Mouse (Mus musculus): ENCODE measurements around the gene Slc35b4. TPM values are rescaled to one million over a fixed set of nuclear protein-coding genes. Genes with fewer than 3 reads are reported as not detected.

The Slc35b4 gene
- polyA plus RNA-seq, 1 experiment from 2014 or later, result 46.3 TPM

DNA sequence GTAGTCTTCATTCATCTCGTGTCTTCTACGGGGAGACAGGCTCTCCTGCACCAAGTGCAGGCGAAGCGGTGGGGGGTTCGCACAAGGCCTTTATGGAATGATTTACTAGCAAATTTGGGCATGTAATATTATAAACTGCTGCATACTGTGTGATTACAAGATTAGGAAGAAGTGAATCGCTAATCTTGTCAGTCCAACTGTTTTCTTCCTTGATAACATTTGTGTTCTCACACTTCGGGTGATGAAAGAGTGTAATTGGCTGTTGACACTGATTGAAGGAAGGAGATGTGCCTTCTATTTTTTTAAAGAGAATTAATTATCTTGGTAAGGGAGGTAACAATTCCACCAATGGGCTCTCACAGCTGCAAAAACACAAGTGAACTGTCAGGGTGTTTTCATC is 28.3 kb downstream of the Slc35b4 start:
- H3K27me3 ChIP-seq (ENCODE audit: insufficient read depth, poor library complexity, severe bottlenecking), result no peaks in the 10 kb centered on the region
- H3K4me1 ChIP-seq, result 0 out of 2 replicates have a peak, but pooled peaks cover 4% of the 10 kb centered on the region
- WGBS, result 63% methylated on average over 7 of the region's 7 CpGs
- H3K4me3 ChIP-seq, result no peak overlapping the region
- no peak for DNase-seq (ENCODE audit: low spot score)
- no peak overlapping the region for H3K27ac ChIP-seq
- no peaks in the 10 kb centered on the region for H3K36me3 ChIP-seq
- H3K9me3 ChIP-seq, result peaks cover 7% of the 10 kb centered on the region; the same call in 1 of the 2 replicates

DNA sequence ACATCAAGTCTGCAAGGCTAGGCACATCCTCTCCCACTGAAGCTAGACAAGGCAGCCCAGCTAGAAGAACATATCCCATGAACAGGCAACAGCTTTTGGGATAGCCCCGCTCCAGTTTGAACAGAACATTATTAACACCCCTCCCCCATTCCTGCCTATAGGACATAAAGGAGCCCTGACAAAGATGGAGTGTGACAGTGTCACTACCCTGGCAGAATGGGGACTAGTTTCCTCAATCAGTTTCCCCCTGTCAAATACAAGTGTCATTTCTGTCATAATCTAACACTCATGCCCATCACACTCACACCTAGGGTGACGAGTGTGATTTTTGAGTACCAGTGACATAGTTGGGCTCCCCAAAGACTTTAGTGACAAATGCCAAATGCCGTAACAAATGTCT is 28.9 kb downstream of the Slc35b4 start:
- peaks cover 7% of the 10 kb centered on the region; the same call in 1 of the 2 replicates for H3K9me3 ChIP-seq
- H3K27ac ChIP-seq, result no peak overlapping the region
- DNase-seq (ENCODE audit: low spot score), result no peak
- no peaks in the 10 kb centered on the region for H3K27me3 ChIP-seq (ENCODE audit: insufficient read depth, poor library complexity, severe bottlenecking)
- 0 out of 2 replicates have a peak, but pooled peaks cover 2% of the 10 kb centered on the region for H3K4me1 ChIP-seq
- 83% methylated on average over 3 of the region's 3 CpGs for WGBS
- H3K4me3 ChIP-seq, result no peak overlapping the region
- H3K36me3 ChIP-seq, result no peaks in the 10 kb centered on the region

DNA sequence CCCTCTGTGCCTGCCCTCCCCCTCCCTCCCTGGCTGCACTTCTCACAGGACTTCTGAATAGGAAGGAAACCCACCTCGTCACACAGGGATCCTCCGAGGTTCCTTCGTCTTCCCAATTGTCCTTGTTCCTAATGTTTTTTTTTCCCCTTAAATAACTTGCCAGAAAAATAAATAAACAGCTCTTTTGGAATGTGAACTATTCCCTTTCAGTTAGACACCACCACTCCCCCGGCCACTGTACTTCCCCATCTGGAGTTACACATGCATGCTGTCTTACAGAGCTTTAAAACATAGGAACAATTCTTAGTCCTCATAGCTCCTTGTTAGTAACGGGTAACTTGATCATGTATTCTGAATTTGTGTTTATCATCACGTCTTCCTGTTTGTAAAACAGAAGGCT is 30.9 kb downstream of the Slc35b4 start:
- H3K36me3 ChIP-seq, result no peaks in the 10 kb centered on the region
- H3K27me3 ChIP-seq (ENCODE audit: insufficient read depth, poor library complexity, severe bottlenecking), result no peaks in the 10 kb centered on the region
- peaks cover 7% of the 10 kb centered on the region; the same call in 1 of the 2 replicates for H3K9me3 ChIP-seq
- no peak for DNase-seq (ENCODE audit: low spot score)
- H3K4me1 ChIP-seq, result no peaks in the 10 kb centered on the region
- H3K4me3 ChIP-seq, result no peak overlapping the region
- H3K27ac ChIP-seq, result no peak overlapping the region
- 53% methylated on average over 6 of the region's 6 CpGs for WGBS

DNA sequence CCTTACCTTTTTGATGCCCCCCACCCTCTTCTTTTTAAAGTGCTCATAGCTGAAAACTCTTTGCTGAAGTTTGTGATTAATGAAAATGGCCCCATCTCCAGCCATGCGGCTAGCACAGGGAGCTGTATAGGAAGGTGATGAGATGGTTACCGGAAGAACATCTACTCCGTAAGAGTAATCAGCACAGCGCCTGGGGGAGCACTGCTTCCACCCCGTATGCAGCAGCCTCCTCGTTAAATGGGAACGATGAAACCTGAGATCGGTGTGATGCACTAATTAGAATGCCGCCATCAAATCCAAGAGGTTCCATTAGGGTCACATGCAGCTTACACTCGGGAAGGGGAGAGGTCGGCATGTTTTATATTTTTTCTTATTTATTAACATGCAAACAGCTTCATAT is 34.0 kb downstream of the Slc35b4 start:
- Histone ChIP-seq H3K4me3 (no peak overlapping the region), H3K9me3 (peaks cover 7% of the 10 kb centered on the region; the same call in 1 of the 2 replicates), H3K27me3 (ENCODE audit: insufficient read depth, poor library complexity, severe bottlenecking) (no peaks in the 10 kb centered on the region), H3K27ac (no peak overlapping the region), H3K36me3 (no peaks in the 10 kb centered on the region), H3K4me1 (no peaks in the 10 kb centered on the region)
- DNase-seq (ENCODE audit: low spot score), result no peak
- WGBS, result 73% methylated on average over 11 of the region's 11 CpGs

DNA sequence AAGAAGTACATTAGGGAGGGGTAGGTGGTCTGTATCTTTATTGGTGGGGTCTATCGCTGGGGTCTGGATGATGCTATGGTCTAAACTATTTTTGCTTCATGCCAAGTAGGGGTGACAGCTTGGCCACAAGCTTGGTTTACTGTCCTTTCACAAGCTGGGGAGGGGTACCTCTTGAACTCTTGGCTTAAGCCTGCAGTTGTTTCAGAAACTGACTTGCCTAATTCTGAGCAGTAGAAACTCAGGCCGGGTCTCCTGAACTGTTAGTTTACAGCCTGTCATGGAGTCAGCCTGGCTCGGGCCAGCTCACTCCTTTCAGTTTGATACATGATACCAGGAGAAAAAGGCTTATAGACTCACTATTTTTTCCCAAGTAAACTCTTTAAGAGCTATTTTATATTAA is 38.5 kb downstream of the Slc35b4 start:
- whole genome bisulfite sequencing, result 87% methylated on average over 3 of the region's 3 CpGs
- no peaks in the 10 kb centered on the region for H3K4me1 ChIP-seq
- no peaks in the 10 kb centered on the region for H3K36me3 ChIP-seq

DNA sequence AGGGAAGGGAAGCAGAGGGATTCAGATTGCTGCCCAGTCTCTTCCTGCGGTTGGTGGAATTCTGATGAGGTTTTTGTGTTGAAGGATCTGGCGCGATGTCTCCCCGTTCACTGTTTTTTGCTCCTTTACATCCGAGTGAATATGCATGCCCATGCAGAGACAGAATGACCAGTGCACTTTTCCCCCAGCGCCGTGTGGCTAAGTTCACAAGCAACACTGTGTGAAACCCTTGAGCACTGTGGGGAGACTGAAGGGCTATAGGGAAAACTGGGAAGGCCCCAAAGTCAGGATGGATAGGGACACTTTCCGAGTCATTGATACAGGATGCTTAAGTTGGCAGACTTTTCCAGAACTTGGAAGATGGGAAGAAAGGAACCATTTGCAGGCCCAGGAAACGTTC is 44.5 kb downstream of the Slc35b4 start:
- H3K27ac ChIP-seq, result no peak overlapping the region
- no peaks in the 10 kb centered on the region for H3K9me3 ChIP-seq
- H3K4me3 ChIP-seq, result no peak overlapping the region
- DNase-seq (ENCODE audit: low spot score), result no peak
- H3K36me3 ChIP-seq, result no peaks in the 10 kb centered on the region
- 81% methylated on average over 9 of the region's 9 CpGs for WGBS
- H3K27me3 ChIP-seq (ENCODE audit: insufficient read depth, poor library complexity, severe bottlenecking), result no peaks in the 10 kb centered on the region
- 0 out of 2 replicates have a peak, but pooled peaks cover 4% of the 10 kb centered on the region for H3K4me1 ChIP-seq

More for the DNA sequence above, 38.5 kb downstream of the Slc35b4 start:
- Histone ChIP-seq H3K9me3 (no peaks in the 10 kb centered on the region), H3K4me3 (no peak overlapping the region), H3K27me3 (ENCODE audit: insufficient read depth, poor library complexity, severe bottlenecking) (no peaks in the 10 kb centered on the region), H3K27ac (no peak overlapping the region)
- no peak for DNase-seq (ENCODE audit: low spot score)

DNA sequence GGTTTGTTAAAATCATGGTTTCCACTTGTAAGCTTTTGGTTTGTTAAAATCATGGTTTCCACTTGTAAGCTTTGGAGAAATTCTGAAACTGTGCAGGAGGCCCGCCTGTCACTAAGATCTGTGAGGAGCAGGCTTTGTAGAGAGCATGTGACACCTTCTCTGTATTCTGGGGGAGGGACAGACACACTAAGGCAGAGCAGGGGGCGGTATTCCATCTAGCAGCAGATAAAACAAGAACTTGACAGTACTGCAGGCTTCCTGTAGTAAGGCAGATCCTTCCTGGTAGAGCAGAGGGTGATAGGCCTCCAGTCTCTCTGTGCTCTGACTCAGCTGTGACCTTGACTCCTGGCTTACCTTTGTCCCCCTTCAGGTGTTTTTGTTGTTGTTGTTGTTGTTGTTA is 47.6 kb downstream of the Slc35b4 start:
- H3K9me3 ChIP-seq, result no peaks in the 10 kb centered on the region
- no peaks in the 10 kb centered on the region for H3K27me3 ChIP-seq (ENCODE audit: insufficient read depth, poor library complexity, severe bottlenecking)
- WGBS, result 35% methylated on average over 2 of the region's 2 CpGs
- H3K4me1 ChIP-seq, result 0 out of 2 replicates have a peak, but pooled peaks cover 4% of the 10 kb centered on the region
- no peak for DNase-seq (ENCODE audit: low spot score)
- H3K27ac ChIP-seq, result no peak overlapping the region
- no peak overlapping the region for H3K4me3 ChIP-seq
- H3K36me3 ChIP-seq, result no peaks in the 10 kb centered on the region

DNA sequence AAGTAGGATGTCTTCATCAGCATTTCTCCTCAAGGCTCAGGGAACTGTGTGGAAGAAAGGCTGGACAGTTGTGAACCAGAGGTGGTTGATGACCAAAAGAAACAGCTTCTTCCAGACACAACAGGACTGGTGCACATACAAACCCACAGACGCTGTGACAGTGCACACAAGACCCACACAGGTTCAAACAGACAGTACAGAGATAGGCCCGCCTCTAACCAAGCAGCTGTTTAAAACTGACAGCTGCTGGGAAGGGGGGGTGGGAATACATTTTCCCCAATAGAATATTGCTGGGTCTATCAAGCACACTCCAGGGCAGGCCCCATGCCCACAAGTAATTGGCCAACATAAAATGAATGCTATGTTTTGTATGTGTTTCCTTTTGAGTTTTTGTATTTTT is 52.5 kb downstream of the Slc35b4 start:
- 75% methylated on average over 2 of the region's 2 CpGs for WGBS
- Histone ChIP-seq H3K4me1 (0 out of 2 replicates have a peak, but pooled peaks cover 3% of the 10 kb centered on the region), H3K27me3 (ENCODE audit: insufficient read depth, poor library complexity, severe bottlenecking) (no peaks in the 10 kb centered on the region), H3K36me3 (no peaks in the 10 kb centered on the region), H3K9me3 (no peaks in the 10 kb centered on the region), H3K27ac (no peak overlapping the region), H3K4me3 (no peak overlapping the region)
- no peak for DNase-seq (ENCODE audit: low spot score)

DNA sequence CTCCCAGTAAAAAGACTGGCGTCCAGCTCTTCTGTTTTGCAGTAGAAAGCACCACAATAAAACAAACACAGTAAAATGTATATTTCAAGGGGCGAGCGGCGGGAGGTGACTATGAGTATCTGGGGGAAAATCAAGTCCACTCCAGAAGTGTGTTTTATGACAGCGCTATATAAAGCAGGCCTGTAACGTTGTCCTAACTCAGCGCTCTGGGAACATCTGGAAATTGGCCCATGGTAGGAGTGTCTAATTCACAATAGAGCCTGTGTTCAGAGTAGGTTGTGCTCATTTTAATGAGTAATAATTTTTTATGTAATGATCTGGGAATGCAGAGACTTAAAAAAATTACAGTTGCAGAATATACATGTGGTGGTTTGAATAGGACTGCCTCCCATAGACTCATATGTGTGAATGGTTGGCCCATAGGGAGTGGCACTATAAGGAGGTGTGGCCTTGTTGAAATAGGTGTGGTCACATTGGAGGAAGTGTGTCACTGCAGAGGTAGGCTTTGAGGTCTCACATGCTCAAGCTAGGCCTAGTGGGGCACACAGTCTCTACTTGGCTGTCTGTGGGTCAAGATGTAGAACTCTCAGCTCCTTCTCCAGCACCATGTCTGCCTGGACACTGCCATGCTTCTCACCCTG is 60.0 kb downstream of the Slc35b4 start:
- 91% methylated on average over 7 of the region's 7 CpGs for WGBS
- no peaks in the 10 kb centered on the region for H3K9me3 ChIP-seq
- no peaks in the 10 kb centered on the region for H3K27me3 ChIP-seq (ENCODE audit: insufficient read depth, poor library complexity, severe bottlenecking)
- H3K27ac ChIP-seq, result no peak overlapping the region
- H3K4me1 ChIP-seq, result 0 out of 2 replicates have a peak, but pooled peaks cover 4% of the 10 kb centered on the region
- no peak overlapping the region for H3K4me3 ChIP-seq
- no peaks in the 10 kb centered on the region for H3K36me3 ChIP-seq
- DNase-seq (ENCODE audit: low spot score), result no peak

DNA sequence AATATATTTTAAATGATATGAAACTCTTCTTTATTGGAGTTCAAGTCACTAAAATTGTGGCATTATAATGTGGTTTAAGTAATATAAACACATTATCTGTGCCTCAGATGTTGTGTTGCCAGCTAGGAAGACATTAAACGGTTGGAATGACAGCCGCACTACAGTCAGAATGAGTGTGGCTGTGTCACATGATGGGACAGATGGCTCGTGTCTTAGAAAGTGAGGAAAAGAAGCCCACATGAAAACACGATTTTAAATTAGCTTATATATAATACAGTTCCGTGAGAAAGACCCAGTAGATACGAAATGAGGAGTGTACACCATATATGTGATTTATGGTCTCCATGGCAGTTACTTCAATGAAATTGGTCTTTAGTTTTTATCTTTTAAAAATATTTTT is 65.5 kb downstream of the Slc35b4 start:
- Histone ChIP-seq H3K36me3 (no peaks in the 10 kb centered on the region), H3K4me3 (no peak overlapping the region), H3K4me1 (0 out of 2 replicates have a peak, but pooled peaks cover 4% of the 10 kb centered on the region), H3K27me3 (ENCODE audit: insufficient read depth, poor library complexity, severe bottlenecking) (no peaks in the 10 kb centered on the region), H3K27ac (no peak overlapping the region), H3K9me3 (no peaks in the 10 kb centered on the region)
- DNase-seq (ENCODE audit: low spot score), result no peak
- 81% methylated on average over 6 of the region's 6 CpGs for WGBS

DNA sequence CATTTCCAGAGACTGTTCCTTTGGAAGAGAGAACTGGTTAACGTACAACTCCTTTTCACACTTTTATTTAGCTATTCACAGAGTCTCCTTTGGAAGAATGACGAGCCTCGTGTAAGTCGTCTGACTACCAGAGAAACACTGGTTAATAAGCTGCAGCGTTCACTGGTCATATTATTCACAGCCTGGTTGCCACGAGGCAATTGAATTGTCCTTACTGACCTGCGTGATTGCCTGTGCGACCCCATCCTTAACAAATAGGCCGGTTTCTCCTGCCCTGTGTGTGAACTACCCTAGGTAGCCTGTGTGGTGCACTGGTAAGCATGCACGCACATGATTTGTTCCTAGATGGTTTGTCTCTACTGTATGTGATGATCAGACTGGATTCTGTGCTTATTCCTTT is 66.3 kb downstream of the Slc35b4 start:
- Histone ChIP-seq H3K4me3 (no peak overlapping the region), H3K9me3 (no peaks in the 10 kb centered on the region), H3K27me3 (ENCODE audit: insufficient read depth, poor library complexity, severe bottlenecking) (no peaks in the 10 kb centered on the region), H3K36me3 (no peaks in the 10 kb centered on the region), H3K27ac (no peak overlapping the region), H3K4me1 (0 out of 2 replicates have a peak, but pooled peaks cover 4% of the 10 kb centered on the region)
- no peak for DNase-seq (ENCODE audit: low spot score)
- WGBS, result 83% methylated on average over 10 of the region's 10 CpGs

Measured in heart, embryonic 10.5 days (tissue).